Mouse (Mus musculus) skeletal muscle tissue, adult 2 months (tissue): ENCODE data around the gene Crkl.

Experiments
- DNase-seq: peaks from one replicate; pipeline ENCODE4 v3.0.0-alpha.2; 2012; ENCODE audit warnings: low read depth, low spot score

Crkl gene

GRCm38 (mm10) chr16:17528276-17528675, 76.5 kb downstream of the Crkl start:
- DNase-seq = no peak

GRCm38 (mm10) chr16:17529981-17530586, 78.3 kb downstream of the Crkl start:
- DNase-seq = no peak

GRCm38 (mm10) chr16:17530640-17531288, 79.0 kb downstream of the Crkl start, which contains the start of gene Thap7:
Thap7 (minus strand) TSS chr16:17531136.
- peak; percentile 97 for DNase-seq

GRCm38 (mm10) chr16:17532271-17532670, 80.5 kb downstream of the Crkl start:
- no peak for DNase-seq

GRCm38 (mm10) chr16:17532676-17533329, 81.0 kb downstream of the Crkl start:
- DNase-seq = no peak

- DNase-seq = no peak
Observed at GRCm38 (mm10) chr16:17536584-17536983, 84.8 kb downstream of the Crkl start.
